Mouse (Mus musculus): ENCODE measurements around the gene Kctd18. TPM values are rescaled to one million over a fixed set of nuclear protein-coding genes. Genes with fewer than 3 reads are reported as not detected.

Gene Kctd18
- 42.4 TPM for polyA plus RNA-seq (2017; shearing (Covaris generic))

GRCm38 (mm10) chr1:58018856-58019255, at the start of gene Kctd18:
Gene Kctd18 (minus strand): TSS chr1:58018956.

GRCm38 (mm10) chr1:58029636-58030117, 10.9 kb upstream of the Kctd18 start, which contains the start of gene Aox1:
Gene Aox1 (plus strand): TSS chr1:58029931.

GRCm38 (mm10) chr1:57995432-57996132, 23.2 kb downstream of the Kctd18 start, which contains the start of gene Sgo2a:
Gene Sgo2a (plus strand): TSS chr1:57995971.

Other genes starting within 250 kb of the Kctd18 start
- 0.96 TPM for gene Spats2l, start 244.8 kb downstream of the Kctd18 start, polyA plus RNA-seq (2017; shearing (Covaris generic))
- 1.3 TPM for gene Sgo2a, start 23.0 kb downstream of the Kctd18 start, polyA plus RNA-seq (2017; shearing (Covaris generic))
- gene Aox1, start 11.0 kb upstream of the Kctd18 start, polyA plus RNA-seq (2017; shearing (Covaris generic)), result not detected
- gene Aox3, start 94.2 kb upstream of the Kctd18 start, polyA plus RNA-seq (2017; shearing (Covaris generic)), result not detected
- gene Aox4, start 191.4 kb upstream of the Kctd18 start, polyA plus RNA-seq (2017; shearing (Covaris generic)), result not detected